Mouse (Mus musculus) heart, embryonic 12.5 days (tissue): Measurements from ENCODE around the gene Foxj1. TPM values are rescaled to one million over a fixed set of nuclear protein-coding genes. Genes with fewer than 3 reads are reported as not detected.

Experiments used
- ATAC-seq: fragments of 200-750 bp; cut with Nextera tagmentation; 2 replicates; pipeline ENCODE4 v1.8.0; 2017; ENCODE audit warnings: moderate TSS enrichment, moderate library complexity; ENCODE audit not compliant: insufficient number of reproducible peaks, low FRiP score
- H3K27ac ChIP-seq: fragments of 300-500 bp; sonication (generic); 2 replicates; pipeline ENCODE4 v1.5.1; 2016; ENCODE audit warnings: mild to moderate bottlenecking, moderate library complexity; ENCODE audit not compliant: poor library complexity, severe bottlenecking
- H3K27me3 ChIP-seq: fragments of 300-500 bp; sonication (generic); replicated peaks from 2 replicates; pipeline ENCODE4 v1.6.1; 2016; ENCODE audit warnings: mild to moderate bottlenecking, moderate library complexity
- H3K36me3 ChIP-seq: fragments of 300-500 bp; sonication (generic); 2 replicates; pipeline ENCODE4 v1.6.1; 2016; ENCODE audit warnings: mild to moderate bottlenecking, moderate library complexity
- H3K4me1 ChIP-seq: fragments of 300-500 bp; sonication (generic); replicated peaks from 2 replicates; pipeline ENCODE4 v1.6.1; 2016; ENCODE audit warnings: mild to moderate bottlenecking
- H3K4me2 ChIP-seq: fragments of 300-500 bp; sonication (generic); 2 replicates; pipeline ENCODE4 v1.6.1; 2016; ENCODE audit warnings: mild to moderate bottlenecking, moderate library complexity
- H3K4me3 ChIP-seq: fragments of 300-500 bp; sonication (generic); 2 replicates; pipeline ENCODE4 v1.5.1; 2016; ENCODE audit warnings: mild to moderate bottlenecking
- H3K9ac ChIP-seq: fragments of 300-500 bp; sonication (generic); 2 replicates; pipeline ENCODE4 v1.6.1; 2016; ENCODE audit warnings: mild to moderate bottlenecking, moderate library complexity
- H3K9me3 ChIP-seq: fragments of 300-500 bp; sonication (generic); replicated peaks from 2 replicates; pipeline ENCODE4 v1.6.1; 2016; ENCODE audit warnings: mild to moderate bottlenecking, moderate library complexity
- WGBS: fragments of 180-500 bp; shearing (Covaris S2); methylation state at CpG from one replicate; pipeline ENCODE4 v1.1.7; 2016; 5-methylcytosine and 5-hydroxymethylcytosine counted together
- polyA plus RNA-seq: library from polyadenylated mRNA; unstranded; fragments of >200 nt; fragmentation: Nextera tagmentation; extraction: Ambion mirVana; gene quantifications from 2 replicates; pipeline ENCODE4 v1.2.1, GENCODE M21; 2016

Gene Foxj1
- polyA plus RNA-seq, 1 experiment from 2014 or later, result 0.40 TPM

GRCm38 (mm10) chr11:116342069-116342791, 7.0 kb upstream of the Foxj1 start:
- Histone ChIP-seq H3K9ac (no peak overlapping the region), H3K9me3 (no peaks in the 10 kb centered on the region), H3K4me3 (no peak overlapping the region), H3K4me2 (no peak overlapping the region), H3K36me3 (peaks cover 23% of the 10 kb centered on the region), H3K27me3 (peaks cover 15% of the 10 kb centered on the region), H3K27ac (no peak overlapping the region), H3K4me1 (peaks cover 8% of the 10 kb centered on the region; the same call in 1 of the 2 replicates)
- WGBS, result 67% methylated on average over 25 of the region's 25 CpGs
- ATAC-seq, result no peak

- H3K4me1 ChIP-seq, result peaks cover 35% of the 10 kb centered on the region
- no peak overlapping the region for H3K27ac ChIP-seq
- H3K9me3 ChIP-seq, result no peaks in the 10 kb centered on the region
- WGBS, result 79% methylated on average over 6 of the region's 6 CpGs
- H3K27me3 ChIP-seq, result peaks cover 48% of the 10 kb centered on the region
- H3K4me3 ChIP-seq, result no peak overlapping the region
- no peak overlapping the region for H3K4me2 ChIP-seq
- H3K9ac ChIP-seq, result no peak overlapping the region
- 0 out of 2 replicates have a peak, but pooled peaks cover 2% of the 10 kb centered on the region for H3K36me3 ChIP-seq
- ATAC-seq, result no peak
These were observed 2.3 kb upstream of the Foxj1 start for GRCm38 (mm10) chr11:116337531-116337930.

GRCm38 (mm10) chr11:116337000-116337399, 1.8 kb upstream of the Foxj1 start:
- H3K9me3 ChIP-seq, result no peaks in the 10 kb centered on the region
- H3K36me3 ChIP-seq, result no peaks in the 10 kb centered on the region
- ATAC-seq, result no peak
- H3K4me2 ChIP-seq, result no peak overlapping the region
- peaks cover 54% of the 10 kb centered on the region for H3K27me3 ChIP-seq
- WGBS, result 54% methylated on average over 12 of the region's 12 CpGs
- H3K4me1 ChIP-seq, result peaks cover 36% of the 10 kb centered on the region
- H3K9ac ChIP-seq, result peak overlapping the region; percentile 10; the same call in 1 of the 2 replicates
- no peak overlapping the region for H3K27ac ChIP-seq
- H3K4me3 ChIP-seq, result no peak overlapping the region

GRCm38 (mm10) chr11:116336393-116336792, 1.2 kb upstream of the Foxj1 start:
- ATAC-seq, result no peak
- Histone ChIP-seq H3K9me3 (no peaks in the 10 kb centered on the region), H3K27ac (no peak overlapping the region), H3K27me3 (peaks cover 60% of the 10 kb centered on the region), H3K4me2 (peak overlapping the region; percentile 99), H3K36me3 (no peaks in the 10 kb centered on the region), H3K4me1 (peaks cover 36% of the 10 kb centered on the region), H3K4me3 (no peak overlapping the region; the same call in 1 of the 2 replicates), H3K9ac (no peak overlapping the region)
- WGBS, result 86% methylated on average over 4 of the region's 4 CpGs

- peak overlapping the region; percentile 69 for H3K4me3 ChIP-seq
- no peak for ATAC-seq
These were observed 799 bp downstream of the Foxj1 start for GRCm38 (mm10) chr11:116334417-116334782.

GRCm38 (mm10) chr11:116333526-116334416, 1.4 kb downstream of the Foxj1 start:
- Histone ChIP-seq H3K27me3 (peaks cover 59% of the 10 kb centered on the region), H3K36me3 (no peaks in the 10 kb centered on the region), H3K4me2 (peak overlapping the region; percentile 99), H3K4me3 (peak overlapping the region; percentile 69), H3K9ac (peak overlapping the region; percentile 8; the same call in 1 of the 2 replicates), H3K4me1 (peaks cover 45% of the 10 kb centered on the region), H3K9me3 (no peaks in the 10 kb centered on the region), H3K27ac (no peak overlapping the region)
- WGBS, result 22% methylated on average over 31 of the region's 31 CpGs
- no peak for ATAC-seq

More at GRCm38 (mm10) chr11:116334417-116334782, 799 bp downstream of the Foxj1 start:
- H3K4me2 ChIP-seq, result peak overlapping the region; percentile 99
- peak overlapping the region; percentile 8; the same call in 1 of the 2 replicates for H3K9ac ChIP-seq
- no peak overlapping the region for H3K27ac ChIP-seq
- H3K4me1 ChIP-seq, result peaks cover 44% of the 10 kb centered on the region
- H3K36me3 ChIP-seq, result no peaks in the 10 kb centered on the region
- no peaks in the 10 kb centered on the region for H3K9me3 ChIP-seq
- H3K27me3 ChIP-seq, result peaks cover 61% of the 10 kb centered on the region
- WGBS, result 7% methylated on average over 26 of the region's 26 CpGs

GRCm38 (mm10) chr11:116332983-116333270, 2.3 kb downstream of the Foxj1 start:
- WGBS, result 85% methylated on average over 3 of the region's 3 CpGs
- Histone ChIP-seq H3K27me3 (peaks cover 57% of the 10 kb centered on the region), H3K4me3 (no peak overlapping the region)

GRCm38 (mm10) chr11:116332232-116332982, 2.8 kb downstream of the Foxj1 start:
- peaks cover 45% of the 10 kb centered on the region for H3K4me1 ChIP-seq
- H3K27me3 ChIP-seq, result peaks cover 51% of the 10 kb centered on the region
- H3K9ac ChIP-seq, result no peak overlapping the region
- no peaks in the 10 kb centered on the region for H3K36me3 ChIP-seq
- ATAC-seq, result no peak
- 50% methylated on average over 18 of the region's 19 CpGs for WGBS
- no peak overlapping the region for H3K27ac ChIP-seq
- H3K9me3 ChIP-seq, result no peaks in the 10 kb centered on the region
- no peak overlapping the region for H3K4me3 ChIP-seq
- H3K4me2 ChIP-seq, result no peak overlapping the region

More at GRCm38 (mm10) chr11:116332983-116333270, 2.3 kb downstream of the Foxj1 start:
- no peak overlapping the region for H3K9ac ChIP-seq
- H3K4me2 ChIP-seq, result no peak overlapping the region
- H3K9me3 ChIP-seq, result no peaks in the 10 kb centered on the region
- no peak for ATAC-seq
- no peak overlapping the region for H3K27ac ChIP-seq
- peaks cover 45% of the 10 kb centered on the region for H3K4me1 ChIP-seq
- no peaks in the 10 kb centered on the region for H3K36me3 ChIP-seq

GRCm38 (mm10) chr11:116330211-116330518, 5.0 kb downstream of the Foxj1 start:
- no peak overlapping the region for H3K9ac ChIP-seq
- H3K27me3 ChIP-seq, result peaks cover 39% of the 10 kb centered on the region
- 63% methylated on average over 7 of the region's 7 CpGs for WGBS

GRCm38 (mm10) chr11:116329314-116330210, 5.6 kb downstream of the Foxj1 start:
- no peak overlapping the region for H3K27ac ChIP-seq
- H3K36me3 ChIP-seq, result no peaks in the 10 kb centered on the region
- no peaks in the 10 kb centered on the region for H3K9me3 ChIP-seq
- H3K4me3 ChIP-seq, result no peak overlapping the region
- no peak overlapping the region for H3K9ac ChIP-seq
- 0 out of 2 replicates have a peak overlapping the region, but pooled peaks have one; percentile 5 for H3K4me2 ChIP-seq
- 55% methylated on average over 18 of the region's 18 CpGs for WGBS
- ATAC-seq, result no peak
- H3K27me3 ChIP-seq, result peaks cover 33% of the 10 kb centered on the region
- peaks cover 26% of the 10 kb centered on the region for H3K4me1 ChIP-seq

More at GRCm38 (mm10) chr11:116330211-116330518, 5.0 kb downstream of the Foxj1 start:
- H3K4me2 ChIP-seq, result no peak overlapping the region
- no peak overlapping the region for H3K4me3 ChIP-seq
- no peak overlapping the region for H3K27ac ChIP-seq
- peaks cover 32% of the 10 kb centered on the region for H3K4me1 ChIP-seq
- no peaks in the 10 kb centered on the region for H3K9me3 ChIP-seq
- H3K36me3 ChIP-seq, result no peaks in the 10 kb centered on the region
- ATAC-seq, result no peak
